ENCODE assay signal across 8 mouse cellular contexts in the genomic region with DNA sequence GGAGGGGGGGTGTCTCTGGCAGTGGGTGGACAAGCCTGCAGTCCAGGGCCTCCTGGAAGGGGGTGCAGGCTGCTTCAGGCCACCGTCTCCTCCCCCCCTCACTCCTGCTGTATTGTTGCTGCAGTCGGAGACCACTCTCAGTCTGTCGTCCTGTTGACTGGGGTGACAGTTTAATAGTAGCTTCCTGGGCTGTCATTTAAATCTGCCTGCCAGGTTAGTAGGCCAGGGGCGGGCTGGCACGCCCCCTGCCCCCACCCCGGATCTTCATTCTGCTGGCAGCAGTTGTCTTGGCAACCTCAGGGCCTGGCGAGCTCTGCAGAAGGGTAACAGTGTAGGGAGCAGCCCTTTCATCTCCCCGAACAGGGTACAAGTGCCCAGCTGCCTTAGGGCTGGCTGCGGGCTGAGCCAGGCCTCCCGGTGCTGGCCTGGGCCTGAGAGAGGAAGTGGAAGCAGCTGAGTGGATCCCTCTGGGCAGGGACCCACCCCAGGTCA. TPM values are rescaled to one million over a fixed set of nuclear protein-coding genes. Genes with fewer than 3 reads are reported as not detected.
A peak's percentile ranks its signal among the peaks of the same experiment; 100 is the strongest.
DNase-seq lines count a peak whose midpoint lies in the region; ATAC-seq lines count a peak whose summit lies in the region.

No protein-coding gene starts in this region.

- H3K9ac ChIP-seq in forebrain, embryonic 14.5 days (ENCODE audit: low read length) = peak overlapping the region; percentile 29
- no peak overlapping the region for H3K9ac ChIP-seq in liver, embryonic 12.5 days

- no peaks in the 10 kb centered on the region for H3K27me3 ChIP-seq in forebrain, embryonic 14.5 days (replicated peaks; ENCODE audit: control insufficient read depth, insufficient read depth, low read length)
- H3K27me3 ChIP-seq in heart, embryonic 10.5 days (ENCODE audit: insufficient read depth, poor library complexity, severe bottlenecking) = peaks cover 55% of the 10 kb centered on the region
- no peaks in the 10 kb centered on the region for H3K27me3 ChIP-seq in liver, embryonic 12.5 days (replicated peaks)

- peak overlapping the region; percentile 89 for H3K27ac ChIP-seq in forebrain, embryonic 14.5 days (ENCODE audit: low read depth, low read length)
- no peak overlapping the region for H3K27ac ChIP-seq in heart, embryonic 10.5 days
- H3K27ac ChIP-seq in liver, embryonic 12.5 days = no peak overlapping the region

- no peak overlapping the region for H3K4me3 ChIP-seq in forebrain, embryonic 14.5 days (ENCODE audit: low read depth, low read length)
- H3K4me3 ChIP-seq in heart, embryonic 10.5 days = no peak overlapping the region
- H3K4me3 ChIP-seq in liver, embryonic 12.5 days = no peak overlapping the region

- DNase-seq in cerebellum, postnatal 10 days = peak; percentile 67 to 83
- DNase-seq in cerebellum, adult 8-10 months = no peak
- DNase-seq in Muller cell, postnatal 12 days (ENCODE audit: inconsistent ontology term) = peak; percentile 75
- DNase-seq in forebrain, embryonic 14.5 days (ENCODE audit: low spot score) = peak; percentile 90
- DNase-seq in left cerebral cortex, postnatal 4 days = peak; percentile 80
- DNase-seq in skeletal muscle tissue, adult 2 months (ENCODE audit: low read depth, low spot score) = peak; percentile 19
- no peak for DNase-seq in heart, embryonic 10.5 days (ENCODE audit: low spot score)

- no peaks in the 10 kb centered on the region for H3K9me3 ChIP-seq in forebrain, embryonic 14.5 days (replicated peaks; ENCODE audit: control insufficient read depth, low read length)
- no peaks in the 10 kb centered on the region for H3K9me3 ChIP-seq in heart, embryonic 10.5 days
- no peaks in the 10 kb centered on the region for H3K9me3 ChIP-seq in liver, embryonic 12.5 days (replicated peaks)

- H3K4me2 ChIP-seq in forebrain, embryonic 14.5 days (ENCODE audit: low read length) = peak overlapping the region; percentile 30
- no peak overlapping the region for H3K4me2 ChIP-seq in liver, embryonic 12.5 days

- peak; percentile 83 for ATAC-seq in forebrain, embryonic 14.5 days
- no peak for ATAC-seq in liver, embryonic 12.5 days

- intact Hi-C loops in left cerebral cortex, postnatal 4 days (cut with DNase I) = no loop called here

- 3% methylated on average over 10 of the region's 10 CpGs for WGBS in forebrain, embryonic 14.5 days
- WGBS in heart, embryonic 10.5 days = 56% methylated on average over 10 of the region's 10 CpGs
- 53% methylated on average over 10 of the region's 10 CpGs for WGBS in liver, embryonic 12.5 days (ENCODE audit: insufficient replicate concordance)

- 0 out of 2 replicates have a peak, but pooled peaks cover 3% of the 10 kb centered on the region for H3K36me3 ChIP-seq in forebrain, embryonic 14.5 days (ENCODE audit: control insufficient read depth, insufficient read depth, low read length)
- no peaks in the 10 kb centered on the region for H3K36me3 ChIP-seq in heart, embryonic 10.5 days
- H3K36me3 ChIP-seq in liver, embryonic 12.5 days = 0 out of 2 replicates have a peak, but pooled peaks cover 4% of the 10 kb centered on the region

- H3K4me1 ChIP-seq in forebrain, embryonic 14.5 days (ENCODE audit: control insufficient read depth, insufficient read depth, low read length) = peaks cover 99% of the 10 kb centered on the region
- H3K4me1 ChIP-seq in heart, embryonic 10.5 days = peaks cover 31% of the 10 kb centered on the region
- peaks cover 15% of the 10 kb centered on the region for H3K4me1 ChIP-seq in liver, embryonic 12.5 days

RNA-seq across cellular contexts. Expression of a gene that starts 26.7 kb away (rescaled TPM):
- 33.5 and 48.5 TPM in 2 replicates for polyA plus RNA-seq in forebrain, embryonic 14.5 days (2014; fragmentation: Nextera tagmentation; extraction: Ambion mirVana)
- total RNA-seq in left cerebral cortex, postnatal 4 days (2021) = 100 to 1,000 TPM; 207 to 215 TPM
- 1.8 and 2.6 TPM in 2 replicates for polyA plus RNA-seq in heart, embryonic 10.5 days (2016; fragmentation: Nextera tagmentation; extraction: Ambion mirVana)
- polyA plus RNA-seq in liver, embryonic 12.5 days (2016; fragmentation: Nextera tagmentation; extraction: Ambion mirVana) = 7.6 and 8.5 TPM in 2 replicates

RNA-seq across cellular contexts. Expression of a gene that starts 50.8 kb away (rescaled TPM):
- polyA plus RNA-seq in forebrain, embryonic 14.5 days (2014; fragmentation: Nextera tagmentation; extraction: Ambion mirVana) = 151 and 175 TPM in 2 replicates
- total RNA-seq in left cerebral cortex, postnatal 4 days (2021) = 10 to 100 TPM; 64.4 to 68.6 TPM
- 117 and 160 TPM in 2 replicates for polyA plus RNA-seq in heart, embryonic 10.5 days (2016; fragmentation: Nextera tagmentation; extraction: Ambion mirVana)
- polyA plus RNA-seq in liver, embryonic 12.5 days (2016; fragmentation: Nextera tagmentation; extraction: Ambion mirVana) = 140 and 151 TPM in 2 replicates

Comparison
In these comparisons a context has a peak if more than half of its experiments do, and no peak if none do; other contexts are left out.
1. DNase-seq: peak in cerebellum, postnatal 10 days (2 of 2), Muller cell, postnatal 12 days (single experiment), forebrain, embryonic 14.5 days (single experiment), left cerebral cortex, postnatal 4 days (single experiment) and skeletal muscle tissue, adult 2 months (single experiment); none in cerebellum, adult 8-10 months (single experiment) and heart, embryonic 10.5 days (single experiment).